Mouse (Mus musculus) liver, adult 10 weeks (tissue): ENCODE results near the gene Ntpcr. TPM values are rescaled to one million over a fixed set of nuclear protein-coding genes. Genes with fewer than 3 reads are reported as not detected.

Experiments used
- polyA plus RNA-seq: library from polyadenylated mRNA; stranded (reverse); fragments of 350-450 nt; fragmentation: Illumina TruSeq; extraction: RNeasy Lipid Tissue Mini Kit (QIAGEN cat#74804); gene quantifications from one replicate; pipeline ENCODE4 v1.2.3, GENCODE M21; 2014; ENCODE audit warnings: low read depth, low replicate concordance

Ntpcr gene
- 4.9 TPM for polyA plus RNA-seq

DNA sequence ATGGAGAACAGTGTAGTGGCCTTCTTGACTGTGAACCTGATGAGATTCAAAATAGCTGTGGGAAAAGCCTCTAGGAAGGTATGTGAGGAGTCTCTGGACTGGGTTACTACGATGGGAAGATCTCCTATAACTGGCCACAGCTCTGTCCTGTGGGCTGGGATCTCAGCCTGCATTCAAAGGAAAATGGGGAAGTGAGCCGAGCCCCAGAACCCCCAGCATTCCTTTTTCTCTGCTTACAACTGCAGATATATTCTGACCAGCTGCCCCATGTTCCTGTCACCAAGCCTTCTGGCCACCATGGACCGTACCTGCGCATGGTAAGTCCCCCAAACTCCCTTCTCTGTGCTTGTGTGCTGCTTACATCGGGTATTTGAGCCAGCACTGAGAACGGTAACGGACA lies at the start of gene Ntpcr:
Gene Ntpcr, plus strand, starts transcription at position 218 of the 400 bp plus-strand sequence.

Other genes starting within 250 kb of the Ntpcr start
- gene Sipa1l2, start 160.2 kb upstream of the Ntpcr start, polyA plus RNA-seq: 0.32 TPM
- 0.74 TPM for gene Map10, start 60.1 kb upstream of the Ntpcr start, polyA plus RNA-seq
- gene Pcnx2, start 168.4 kb downstream of the Ntpcr start, polyA plus RNA-seq: not detected
- 2.1 TPM for gene Map3k21, start 180.5 kb downstream of the Ntpcr start, polyA plus RNA-seq